Mouse (Mus musculus): ENCODE measurements around the gene Ncln.
A peak's percentile ranks its signal among the peaks of the same experiment; 100 is the strongest.
"Not testable (repeated sequence)": the region's sequence is repeated elsewhere in the genome, so short reads cannot be mapped to it uniquely, and the experiment has no call there.

Ncln gene

GRCm38 (mm10) chr10:81452237-81452946 lies 43.8 kb downstream of the Ncln start:
- peaks cover 70% of the 10 kb centered on the region for H3K27me3 ChIP-seq (ENCODE audit: insufficient read depth, low read length)
- peaks cover 29% of the 10 kb centered on the region for H3K4me1 ChIP-seq (replicated peaks; ENCODE audit: low read depth, low read length)
- H3K4me3 ChIP-seq (replicated peaks; ENCODE audit: low read length) = peak overlapping the region; percentile 76
- no peaks in the 10 kb centered on the region for H3K36me3 ChIP-seq (ENCODE audit: insufficient read depth, low read length)
- H3K9me3 ChIP-seq (ENCODE audit: low read length) = no peaks in the 10 kb centered on the region
- TF ChIP-seq CTCF (conservative IDR thresholded peaks at IDR 0.05; ENCODE audit: low read length) (no peak), POU5F1 (IDR thresholded peaks at IDR 0.05; ENCODE audit: borderline replicate concordance, low read length) (no peak), NANOG (IDR thresholded peaks at IDR 0.05; ENCODE audit: borderline replicate concordance, low read length) (no peak)

- H3K9me3 ChIP-seq (ENCODE audit: low read length) = no peaks in the 10 kb centered on the region
- H3K4me3 ChIP-seq (replicated peaks; ENCODE audit: low read length) = no peak overlapping the region
- TF ChIP-seq POU5F1 (IDR thresholded peaks at IDR 0.05; ENCODE audit: borderline replicate concordance, low read length) (no peak), CTCF (conservative IDR thresholded peaks at IDR 0.05; ENCODE audit: low read length) (no peak), NANOG (IDR thresholded peaks at IDR 0.05; ENCODE audit: borderline replicate concordance, low read length) (no peak)
- no peaks in the 10 kb centered on the region for H3K36me3 ChIP-seq (ENCODE audit: insufficient read depth, low read length)
- H3K27me3 ChIP-seq (ENCODE audit: insufficient read depth, low read length) = peaks cover 63% of the 10 kb centered on the region
- peaks cover 24% of the 10 kb centered on the region for H3K4me1 ChIP-seq (replicated peaks; ENCODE audit: low read depth, low read length)
Measured at GRCm38 (mm10) chr10:81451365-81451745, 44.8 kb downstream of the Ncln start.

- Histone ChIP-seq H3K27me3 (ENCODE audit: insufficient read depth, low read length) (peaks cover 57% of the 10 kb centered on the region), H3K9me3 (ENCODE audit: low read length) (no peaks in the 10 kb centered on the region), H3K4me3 (replicated peaks; ENCODE audit: low read length) (no peak overlapping the region), H3K36me3 (ENCODE audit: insufficient read depth, low read length) (no peaks in the 10 kb centered on the region), H3K4me1 (replicated peaks; ENCODE audit: low read depth, low read length) (peaks cover 23% of the 10 kb centered on the region)
- TF ChIP-seq NANOG (IDR thresholded peaks at IDR 0.05; ENCODE audit: borderline replicate concordance, low read length) = no peak
Measured at GRCm38 (mm10) chr10:81450641-81451364, 45.4 kb downstream of the Ncln start.

GRCm38 (mm10) chr10:81450140-81450539 lies 46.1 kb downstream of the Ncln start:
- Histone ChIP-seq H3K9me3 (ENCODE audit: low read length) (no peaks in the 10 kb centered on the region), H3K36me3 (ENCODE audit: insufficient read depth, low read length) (no peaks in the 10 kb centered on the region), H3K4me3 (replicated peaks; ENCODE audit: low read length) (no peak overlapping the region), H3K4me1 (replicated peaks; ENCODE audit: low read depth, low read length) (peaks cover 16% of the 10 kb centered on the region), H3K27me3 (ENCODE audit: insufficient read depth, low read length) (peaks cover 51% of the 10 kb centered on the region)
- TF ChIP-seq POU5F1 (IDR thresholded peaks at IDR 0.05; ENCODE audit: borderline replicate concordance, low read length) = no peak
- peak; percentile 94 for TF ChIP-seq CTCF (conservative IDR thresholded peaks at IDR 0.05; ENCODE audit: low read length)
- TF ChIP-seq NANOG (IDR thresholded peaks at IDR 0.05; ENCODE audit: borderline replicate concordance, low read length) = no peak

GRCm38 (mm10) chr10:81445516-81445915 lies 50.7 kb downstream of the Ncln start:
- H3K4me1 ChIP-seq (replicated peaks; ENCODE audit: low read depth, low read length); H3K36me3 ChIP-seq (ENCODE audit: insufficient read depth, low read length); H3K9me3 ChIP-seq (ENCODE audit: low read length); H3K4me3 ChIP-seq (replicated peaks; ENCODE audit: low read length): not testable (repeated sequence)
- peaks cover 14% of the 10 kb centered on the region for H3K27me3 ChIP-seq (ENCODE audit: insufficient read depth, low read length)

- H3K27me3 ChIP-seq (ENCODE audit: insufficient read depth, low read length) = peaks cover 16% of the 10 kb centered on the region
- no peak overlapping the region for H3K4me3 ChIP-seq (replicated peaks; ENCODE audit: low read length)
- H3K9me3 ChIP-seq (ENCODE audit: low read length) = no peaks in the 10 kb centered on the region
- no peaks in the 10 kb centered on the region for H3K4me1 ChIP-seq (replicated peaks; ENCODE audit: low read depth, low read length)
- no peaks in the 10 kb centered on the region for H3K36me3 ChIP-seq (ENCODE audit: insufficient read depth, low read length)
- TF ChIP-seq NANOG (IDR thresholded peaks at IDR 0.05; ENCODE audit: borderline replicate concordance, low read length) (no peak), CTCF (conservative IDR thresholded peaks at IDR 0.05; ENCODE audit: low read length) (peak; percentile 30)
Measured at GRCm38 (mm10) chr10:81441019-81441418, 55.2 kb downstream of the Ncln start.

Measured in E14TG2a.4 (cell line).